Mouse (Mus musculus) adrenal gland, postnatal 25 days (tissue): ENCODE data around the gene Ppih. TPM values are rescaled to one million over a fixed set of nuclear protein-coding genes. Genes with fewer than 3 reads are reported as not detected.
"Not testable (repeated sequence)": the region's sequence is repeated elsewhere in the genome, so short reads cannot be mapped to it uniquely, and the experiment has no call there.

Experiments
- DNase-seq: peaks from one replicate; pipeline ENCODE4 v3.0.0; 2021; ENCODE audit warnings: mixed read lengths
- total RNA-seq: library from RNA; stranded (reverse); gene quantifications from 2 replicates; pipeline ENCODE4 v1.2.3, GENCODE M21; 2021

Gene Ppih
- total RNA-seq, 1 experiment from 2014 or later: 26.4 TPM

DNA sequence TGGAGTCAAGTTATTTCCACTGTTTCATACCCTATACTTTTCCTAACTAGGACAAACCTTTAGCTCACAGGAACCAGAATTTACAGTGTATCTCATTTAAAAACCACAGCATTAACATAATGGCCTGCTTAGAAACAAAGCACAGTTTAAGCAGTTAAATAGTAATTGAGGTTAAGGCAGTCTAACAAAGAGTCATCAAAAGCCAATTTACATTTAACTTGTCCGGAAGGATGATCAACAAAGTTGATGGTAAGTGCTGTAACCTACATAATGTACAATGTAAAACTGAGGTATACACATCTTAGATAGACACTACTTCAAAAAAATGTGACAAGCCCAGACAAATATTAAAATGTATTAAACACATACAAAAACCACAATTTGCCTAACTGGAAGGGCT, 28.4 kb downstream of the Ppih start:
- DNase-seq: no peak

DNA sequence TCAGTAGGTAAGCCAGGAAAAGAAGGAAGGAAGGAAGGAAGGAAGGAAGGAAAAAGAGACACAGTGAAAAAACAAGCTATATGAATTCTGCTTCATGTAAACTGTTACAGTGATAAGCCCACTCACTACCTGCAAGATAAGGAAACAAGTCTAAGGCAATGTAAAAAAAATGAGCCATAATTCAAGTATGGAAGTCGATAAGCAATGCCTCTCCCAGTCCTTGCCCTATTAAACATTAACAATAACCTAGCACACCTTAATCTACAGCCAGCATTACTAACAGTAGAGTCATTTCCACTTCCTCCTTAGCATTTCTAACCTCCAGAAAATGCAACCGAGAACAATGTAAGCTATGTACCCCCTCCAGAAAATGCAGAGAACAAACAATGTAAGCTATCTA, 35.0 kb downstream of the Ppih start:
- no peak for DNase-seq

- DNase-seq: no peak
Observed at GRCm38 (mm10) chr4:119284861-119285260, 35.5 kb downstream of the Ppih start.

DNA sequence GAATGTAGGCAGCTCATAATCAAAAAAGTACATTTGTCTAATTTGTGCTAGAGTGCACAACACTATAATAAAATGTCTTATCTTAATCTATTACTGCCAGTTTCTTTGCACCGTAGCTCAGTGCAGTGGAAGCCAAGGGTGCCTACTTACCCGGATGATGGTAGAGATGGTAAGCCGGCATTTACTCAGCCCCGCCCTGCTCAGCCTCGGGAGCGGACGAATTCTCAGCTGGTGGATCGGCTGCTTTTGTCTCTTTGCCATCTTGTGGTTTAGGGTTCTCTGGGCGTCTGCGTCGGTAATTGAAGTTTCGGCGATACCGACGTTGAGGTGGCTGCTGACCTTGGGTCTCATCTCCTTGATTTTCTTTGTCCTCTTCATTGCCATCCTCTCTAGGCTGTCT, 41.6 kb downstream of the Ppih start:
- DNase-seq: not testable (repeated sequence)

DNA sequence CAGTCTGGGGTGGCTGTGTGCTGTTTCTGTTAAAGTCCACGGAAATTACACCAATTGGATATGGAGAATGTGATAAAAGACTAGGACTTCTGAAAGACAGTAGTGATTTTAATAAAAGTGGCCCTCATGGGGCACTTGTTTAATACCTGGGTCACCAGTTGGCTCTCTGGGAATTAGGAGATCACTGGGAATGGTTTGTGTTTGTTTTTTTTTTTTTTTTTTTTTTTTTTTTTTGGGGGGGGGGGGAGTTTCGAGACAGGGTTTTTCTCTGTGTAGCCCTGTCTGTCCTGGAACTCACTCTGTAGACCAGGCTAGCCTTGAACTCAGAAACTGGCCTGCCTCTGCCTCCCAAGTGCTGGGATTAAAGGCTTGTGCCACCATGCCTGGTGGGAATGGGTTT, 44.6 kb downstream of the Ppih start:
- DNase-seq: no peak

GRCm38 (mm10) chr4:119275226-119275625, 45.1 kb downstream of the Ppih start:
- DNase-seq: no peak

DNA sequence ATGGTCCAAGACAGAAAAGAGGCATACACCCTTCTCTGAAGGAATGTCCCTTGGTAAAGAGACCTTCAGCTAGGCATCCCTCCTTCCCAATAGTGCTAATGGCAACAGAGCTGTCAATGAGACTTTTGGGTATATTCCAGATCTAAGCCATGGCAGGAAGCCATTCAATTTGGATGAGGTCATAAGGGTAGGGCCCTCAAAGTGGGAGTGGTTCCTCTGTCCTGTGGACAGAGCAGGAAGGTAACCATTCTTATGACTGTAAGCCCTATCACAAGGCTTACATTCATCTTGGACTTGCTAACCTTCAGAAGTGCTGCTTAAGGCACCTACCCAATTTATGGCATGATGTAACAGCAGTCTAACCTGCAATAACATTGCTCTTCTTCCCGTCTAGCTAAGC, 45.7 kb downstream of the Ppih start:
- DNase-seq: no peak

- no peak for DNase-seq
Observed at GRCm38 (mm10) chr4:119266606-119267005, 53.7 kb downstream of the Ppih start.

DNA sequence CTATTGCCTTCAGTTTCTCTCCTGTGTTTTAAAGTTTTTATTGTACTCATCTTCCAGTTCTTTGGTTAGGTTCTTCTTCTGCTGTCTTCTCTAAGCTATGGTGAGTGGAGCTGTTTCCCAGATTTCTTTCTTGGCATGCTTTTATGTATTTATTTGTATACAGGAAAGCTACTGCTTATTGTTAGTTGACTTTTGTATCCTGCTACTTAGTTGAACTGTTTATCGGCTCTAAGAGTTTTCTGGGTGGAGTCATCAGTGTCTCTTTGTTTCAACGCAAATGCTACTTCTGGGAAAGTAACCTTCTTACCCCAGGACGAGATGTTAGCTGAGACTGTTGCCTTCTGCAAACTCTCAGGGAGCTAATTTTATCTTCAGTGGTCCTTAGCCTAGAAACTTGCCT, 56.9 kb downstream of the Ppih start:
- no peak for DNase-seq

- no peak for DNase-seq
Observed at GRCm38 (mm10) chr4:119262483-119262882, 57.9 kb downstream of the Ppih start.

DNA sequence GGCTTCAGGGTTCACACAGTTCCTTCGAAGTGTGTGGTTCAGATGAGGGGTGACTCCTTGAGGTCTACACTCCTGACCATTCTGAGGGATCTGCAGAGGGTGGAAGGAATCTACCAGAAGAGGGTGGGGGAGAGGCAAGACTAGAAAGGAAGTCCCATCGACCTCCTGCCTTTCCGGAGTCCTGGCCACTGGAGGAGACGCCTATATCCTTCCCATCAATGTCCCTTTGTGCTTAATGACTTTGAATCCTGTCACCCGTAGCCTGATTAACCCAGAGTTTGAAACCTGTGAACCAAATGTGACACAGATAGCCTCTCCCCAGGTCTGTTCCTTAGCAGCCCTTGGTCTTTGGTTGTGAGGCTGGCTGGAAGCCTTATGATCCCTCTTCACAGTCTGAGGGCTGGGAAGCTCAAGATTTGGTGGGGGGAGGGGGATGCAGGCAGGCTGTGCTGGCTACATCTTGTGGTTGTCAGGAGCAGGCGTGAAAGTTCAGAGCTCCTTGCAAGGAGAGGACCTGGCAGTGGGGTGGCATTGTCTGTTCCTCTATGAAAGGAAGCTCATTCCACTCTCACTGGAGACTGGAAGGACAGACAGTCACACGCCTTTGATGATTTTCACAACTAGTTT, 59.1 kb downstream of the Ppih start:
- DNase-seq: no peak

GRCm38 (mm10) chr4:119259344-119260254, 60.7 kb downstream of the Ppih start:
- DNase-seq: no peak

- no peak for DNase-seq
Observed at GRCm38 (mm10) chr4:119257083-119257482, 63.3 kb downstream of the Ppih start.

DNA sequence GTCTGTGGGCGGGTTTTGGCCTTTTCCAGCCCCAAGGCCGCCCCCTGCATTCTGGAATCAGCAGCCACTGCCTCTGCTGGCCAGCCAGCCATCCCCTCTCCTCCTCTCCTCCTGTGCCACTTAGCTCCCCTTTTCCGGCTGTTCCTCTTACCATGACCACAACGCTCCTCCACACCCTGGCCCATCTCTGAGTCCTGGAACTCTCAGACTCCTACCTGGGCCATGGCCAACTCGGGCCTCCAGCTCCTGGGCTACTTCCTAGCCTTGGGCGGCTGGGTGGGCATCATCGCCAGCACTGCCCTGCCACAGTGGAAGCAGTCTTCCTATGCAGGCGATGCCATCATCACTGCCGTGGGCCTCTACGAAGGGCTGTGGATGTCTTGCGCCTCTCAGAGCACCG, 65.0 kb downstream of the Ppih start, which contains the start of gene Cldn19:
TSS of gene Cldn19 (plus strand) at position 64 of the 400 bp plus-strand sequence.
- no peak for DNase-seq

DNA sequence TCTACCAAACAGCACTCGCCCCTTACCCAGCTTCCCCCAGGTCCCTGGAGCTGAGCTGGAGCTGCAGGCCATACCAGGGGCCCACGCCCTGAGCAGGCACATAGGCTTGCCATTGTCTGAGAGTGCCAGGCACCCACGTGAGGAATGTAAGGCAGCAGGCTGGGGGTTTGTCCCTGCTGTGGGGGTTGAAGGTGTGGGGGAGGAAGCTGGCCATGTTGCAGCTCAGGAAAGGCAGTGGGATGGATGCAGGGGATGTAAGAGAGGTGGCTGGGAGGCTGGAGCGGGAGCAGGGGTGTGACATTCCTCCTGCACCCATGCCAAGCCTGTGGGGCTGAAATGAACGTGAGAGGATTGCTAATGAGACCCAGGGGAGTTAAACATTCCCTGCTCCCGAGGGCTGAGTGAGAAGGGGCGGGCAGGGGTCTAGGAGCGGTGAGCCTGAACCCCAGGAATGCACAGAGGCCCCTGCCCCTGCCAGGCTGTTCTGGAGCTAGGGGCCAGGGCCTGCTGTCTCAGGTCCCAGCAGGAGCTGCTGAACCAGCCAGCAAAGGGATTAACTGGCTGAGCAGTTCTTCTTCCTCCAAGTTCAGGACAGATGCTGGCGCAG, 66.2 kb downstream of the Ppih start:
- no peak for DNase-seq

- no peak for DNase-seq
Observed at GRCm38 (mm10) chr4:119252025-119252808, 68.1 kb downstream of the Ppih start.

Other genes starting within 250 kb of the Ppih start
- 19.7 and 21.6 TPM in 2 replicates for gene Slc2a1, start 211.8 kb downstream of the Ppih start, total RNA-seq
- gene Zfp691, start 146.4 kb downstream of the Ppih start, total RNA-seq: 15.3 and 16.6 TPM in 2 replicates
- gene Ermap, start 130.5 kb downstream of the Ppih start, total RNA-seq: 0.30 TPM in 1 of 2 replicates, not detected in the other
- 17.7 and 20.2 TPM in 2 replicates for gene Svbp, start 125.2 kb downstream of the Ppih start, total RNA-seq
- gene Tmem269, start 102.3 kb downstream of the Ppih start, total RNA-seq: not detected in 2 replicates
- gene AU022252, start 87.8 kb downstream of the Ppih start, total RNA-seq: 27.9 and 28.1 TPM in 2 replicates
- 29.2 and 30.6 TPM in 2 replicates for gene P3h1, start 87.6 kb downstream of the Ppih start, total RNA-seq
- gene Cldn19, start 65.1 kb downstream of the Ppih start, total RNA-seq: 0.21 TPM in 1 of 2 replicates, not detected in the other
- gene Ybx1, start 25.9 kb downstream of the Ppih start, total RNA-seq: 585 and 731 TPM in 2 replicates
- 12.5 and 15.9 TPM in 2 replicates for gene Ccdc30, start 95.0 kb upstream of the Ppih start, total RNA-seq
- 45.9 and 48.6 TPM in 2 replicates for gene Ppcs, start 101.9 kb upstream of the Ppih start, total RNA-seq
- 2.3 and 4.5 TPM in 2 replicates for gene Zmynd12, start 102.3 kb upstream of the Ppih start, total RNA-seq
- 0.21 and 0.67 TPM in 2 replicates for gene Rimkla, start 172.1 kb upstream of the Ppih start, total RNA-seq
- gene Foxj3, start 216.5 kb upstream of the Ppih start, total RNA-seq: 32.3 and 42.8 TPM in 2 replicates
- gene Frg2f1, start 219.0 kb upstream of the Ppih start, total RNA-seq: 11.0 and 14.2 TPM in 2 replicates